Mouse (Mus musculus) bone marrow macrophage, adult 2 months (primary cell): Measurements from ENCODE around the gene Cd6.

ENCODE experiments used
- CTCF ChIP-seq: IDR thresholded peaks from 2 replicates; pipeline ENCODE4 v1.5.1; 2012; ENCODE audit warnings: low read depth, mild to moderate bottlenecking, low read length, moderate library complexity
- POLR2A ChIP-seq: IDR thresholded peaks from 2 replicates; pipeline ENCODE4 v1.6.1; 2012; ENCODE audit warnings: mild to moderate bottlenecking, low read depth, low read length, borderline replicate concordance

DNA sequence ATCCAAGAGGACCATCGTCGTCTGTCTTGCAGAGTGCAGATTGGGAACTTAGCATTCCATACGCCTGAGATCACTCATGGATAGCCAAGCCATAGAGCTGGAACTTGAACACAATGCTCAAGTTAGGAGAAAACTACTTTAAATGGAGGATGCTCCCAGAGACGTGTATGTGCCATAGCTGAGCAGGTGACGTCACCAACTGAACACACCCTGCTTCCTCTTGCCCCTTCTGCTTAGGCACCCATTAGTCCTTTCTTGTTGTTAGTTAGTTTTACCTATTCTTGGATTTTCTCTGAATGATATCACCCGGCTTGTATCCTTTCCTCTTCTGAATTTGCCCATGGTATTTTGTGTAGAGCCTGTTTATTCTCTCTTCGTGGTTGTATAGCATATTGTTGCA is 82.7 kb downstream of the Cd6 start:
- TF ChIP-seq CTCF, result no peak
- no peak for TF ChIP-seq POLR2A
